In the genomic region with DNA sequence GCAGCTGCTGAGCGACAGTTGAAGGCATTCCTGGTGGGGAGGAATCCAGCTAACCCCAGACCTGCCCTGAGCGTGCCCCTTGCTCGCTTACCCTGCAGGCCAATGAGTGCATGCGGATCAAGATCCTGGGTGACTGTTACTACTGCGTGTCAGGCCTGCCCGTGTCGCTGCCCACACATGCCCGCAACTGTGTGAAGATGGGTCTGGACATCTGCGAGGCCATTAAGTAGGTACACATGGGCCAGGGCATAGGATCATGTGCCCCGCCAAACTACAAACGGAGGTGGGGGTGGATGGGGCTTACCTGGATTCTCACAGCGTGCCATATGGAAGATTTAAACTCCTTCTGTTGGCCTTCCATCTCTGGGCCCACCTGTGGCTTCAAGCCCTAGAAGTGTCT, we compare ENCODE assay signal across 9 mouse cellular contexts.
"Had no signal": no experiment of that assay in that cellular context is flagged by ENCODE, and none has a peak within 500 bp of the region (broad histone marks: within the 10 kb centered on the region; RNA-seq: fewer than 3 reads in every experiment).

No protein-coding gene starts in this region.

- H3K4me1 ChIP-seq: midbrain, embryonic 10.5 days; neural tube, embryonic 12.5 days had no signal

- H3K4me3 ChIP-seq: liver, embryonic 15.5 days; midbrain, embryonic 10.5 days; neural tube, embryonic 12.5 days had no signal

- DNase-seq: kidney, postnatal 14 days; lung, embryonic 14.5 days; lung, postnatal 10 days; midbrain, embryonic 14.5 days; right cerebral cortex, adult 18-20 months; right cerebral cortex, postnatal 25 days had no signal

- H3K27me3 ChIP-seq: liver, embryonic 15.5 days; neural tube, embryonic 12.5 days had no signal

- H3K27ac ChIP-seq: liver, embryonic 15.5 days; midbrain, embryonic 10.5 days; neural tube, embryonic 12.5 days had no signal

- H3K9me3 ChIP-seq: liver, embryonic 15.5 days; midbrain, embryonic 10.5 days; neural tube, embryonic 12.5 days had no signal

- H3K36me3 ChIP-seq: midbrain, embryonic 10.5 days; neural tube, embryonic 12.5 days had no signal
